Mouse (Mus musculus): ENCODE data around the gene Mapk8ip3. TPM values are rescaled to one million over a fixed set of nuclear protein-coding genes. Genes with fewer than 3 reads are reported as not detected.
"Not testable (repeated sequence)": the region's sequence is repeated elsewhere in the genome, so short reads cannot be mapped to it uniquely, and the experiment has no call there.

Gene Mapk8ip3
- total RNA-seq (2022), result 100 to 1,000 TPM in 3 of 4 experiments, 10 to 100 TPM in 1; 96.1 to 271 (median 177) TPM

GRCm38 (mm10) chr17:24936259-24937237 lies at the start of gene Mapk8ip3:
TSS of gene Mapk8ip3 (minus strand) at chr17:24936977.
- peak; percentile 95 for DNase-seq

GRCm38 (mm10) chr17:24960852-24961715 lies 24.3 kb upstream of the Mapk8ip3 start:
- DNase-seq, result no peak

GRCm38 (mm10) chr17:24960135-24960851 lies 23.5 kb upstream of the Mapk8ip3 start, which contains the start of gene Jpt2:
TSS of gene Jpt2 (minus strand) at chr17:24960689.
- peak; percentile 97 for DNase-seq

GRCm38 (mm10) chr17:24959371-24959770 lies 22.6 kb upstream of the Mapk8ip3 start:
- no peak for DNase-seq

GRCm38 (mm10) chr17:24953291-24953690 lies 16.5 kb upstream of the Mapk8ip3 start:
- no peak for DNase-seq

GRCm38 (mm10) chr17:24950671-24951070 lies 13.9 kb upstream of the Mapk8ip3 start:
- DNase-seq, result no peak

GRCm38 (mm10) chr17:24948204-24948603 lies 11.4 kb upstream of the Mapk8ip3 start:
- no peak for DNase-seq

GRCm38 (mm10) chr17:24943589-24943988 lies 6.8 kb upstream of the Mapk8ip3 start:
- not testable (repeated sequence) for DNase-seq

GRCm38 (mm10) chr17:24943036-24943435 lies 6.3 kb upstream of the Mapk8ip3 start:
- DNase-seq, result no peak

- DNase-seq, result not testable (repeated sequence)
These were observed 5.7 kb upstream of the Mapk8ip3 start for GRCm38 (mm10) chr17:24942453-24942852.

GRCm38 (mm10) chr17:24937266-24937665 lies 489 bp upstream of the Mapk8ip3 start:
- no peak for DNase-seq

- no peak for DNase-seq
These were observed 1.1 kb downstream of the Mapk8ip3 start for GRCm38 (mm10) chr17:24935666-24936065.

GRCm38 (mm10) chr17:24934926-24935325 lies 1.9 kb downstream of the Mapk8ip3 start:
- DNase-seq, result no peak

GRCm38 (mm10) chr17:24933163-24933562 lies 3.6 kb downstream of the Mapk8ip3 start:
- no peak for DNase-seq

- DNase-seq, result no peak
These were observed 4.3 kb downstream of the Mapk8ip3 start for GRCm38 (mm10) chr17:24932431-24932830.

GRCm38 (mm10) chr17:24929506-24929905 lies 7.3 kb downstream of the Mapk8ip3 start:
- peak; percentile 69 for DNase-seq

GRCm38 (mm10) chr17:24923246-24923645 lies 13.5 kb downstream of the Mapk8ip3 start:
- DNase-seq, result no peak

GRCm38 (mm10) chr17:24913984-24914383 lies 22.8 kb downstream of the Mapk8ip3 start:
- no peak for DNase-seq

GRCm38 (mm10) chr17:24907591-24907990 lies 29.2 kb downstream of the Mapk8ip3 start:
- DNase-seq, result peak; percentile 89

GRCm38 (mm10) chr17:24903767-24904166 lies 33.0 kb downstream of the Mapk8ip3 start:
- DNase-seq, result no peak

GRCm38 (mm10) chr17:24902671-24903474 lies 33.9 kb downstream of the Mapk8ip3 start:
- no peak for DNase-seq

All from adrenal gland, adult 8-10 months (tissue).